Mouse (Mus musculus): Measurements from ENCODE around the gene Hdac6.

Hdac6 gene

GRCm38 (mm10) chrX:7947108-7947899 is at the start of gene Hdac6:
Gene Hdac6, minus strand, starts transcription at chrX:7947889.
- DNase-seq (ENCODE audit: low spot score): no peak

- no peak for DNase-seq (ENCODE audit: low spot score)
Observed at GRCm38 (mm10) chrX:7993068-7993735, 45.5 kb upstream of the Hdac6 start.

DNA sequence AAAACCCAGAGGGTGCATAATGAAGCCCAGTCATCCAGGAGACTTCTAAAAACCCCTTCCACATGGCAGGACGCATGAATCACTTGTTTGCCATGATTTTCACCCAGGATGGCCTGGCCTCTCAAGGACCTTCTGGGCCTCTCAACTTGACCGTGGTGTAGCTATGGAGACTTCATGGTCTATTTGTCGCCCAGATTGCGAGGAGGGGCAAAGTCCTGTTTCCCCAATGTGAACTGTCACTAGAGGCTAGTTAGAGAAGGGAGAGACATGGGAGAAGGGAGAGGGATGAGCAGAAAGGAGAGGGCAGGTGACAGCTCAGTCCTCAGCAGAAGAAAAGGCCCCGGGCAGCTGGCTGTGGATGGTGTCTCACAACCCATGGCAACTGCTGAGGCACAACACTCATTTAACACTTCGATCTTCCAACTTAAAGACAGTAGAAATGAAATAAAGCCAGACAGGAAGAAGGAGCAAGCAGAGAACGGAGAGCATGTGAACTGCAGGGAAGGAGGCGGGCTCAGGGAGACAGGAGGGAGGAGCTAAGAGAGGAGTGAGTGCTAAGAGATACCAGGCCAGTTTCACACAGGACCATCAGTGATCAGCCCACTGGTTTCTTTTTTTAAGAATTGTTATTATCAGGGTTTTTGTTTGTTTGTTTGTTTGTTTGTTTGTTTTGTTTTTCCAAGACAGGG is 44.8 kb upstream of the Hdac6 start:
- DNase-seq (ENCODE audit: low spot score): no peak

DNA sequence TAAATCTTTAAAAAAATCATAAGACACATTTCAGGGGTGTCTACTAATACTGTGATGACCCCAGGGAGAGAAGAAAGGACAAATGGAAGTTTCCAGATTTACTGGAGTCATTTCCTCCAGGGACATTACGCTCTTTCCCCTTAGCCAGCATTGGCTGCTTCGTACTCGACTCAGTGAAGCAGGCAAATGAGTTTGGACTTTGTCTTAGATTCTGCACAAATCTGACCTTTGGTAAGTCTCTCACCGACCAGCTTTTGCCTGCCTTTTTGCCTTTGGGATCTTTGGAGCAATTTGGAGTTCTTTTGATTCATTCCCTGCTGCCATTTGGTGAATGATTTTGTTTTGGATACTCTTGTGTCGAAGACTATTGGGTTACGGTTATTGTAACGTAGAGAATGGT is 33.7 kb upstream of the Hdac6 start:
- no peak for DNase-seq (ENCODE audit: low spot score)

- no peak for DNase-seq (ENCODE audit: low spot score)
Observed at GRCm38 (mm10) chrX:7977892-7978291, 30.2 kb upstream of the Hdac6 start, which contains the start of gene Gata1. Gene Gata1, minus strand, starts transcription at chrX:7978071.

GRCm38 (mm10) chrX:7971292-7971691 is 23.6 kb upstream of the Hdac6 start:
- no peak for DNase-seq (ENCODE audit: low spot score)

GRCm38 (mm10) chrX:7968899-7969298 is 21.2 kb upstream of the Hdac6 start:
- DNase-seq (ENCODE audit: low spot score): no peak

DNA sequence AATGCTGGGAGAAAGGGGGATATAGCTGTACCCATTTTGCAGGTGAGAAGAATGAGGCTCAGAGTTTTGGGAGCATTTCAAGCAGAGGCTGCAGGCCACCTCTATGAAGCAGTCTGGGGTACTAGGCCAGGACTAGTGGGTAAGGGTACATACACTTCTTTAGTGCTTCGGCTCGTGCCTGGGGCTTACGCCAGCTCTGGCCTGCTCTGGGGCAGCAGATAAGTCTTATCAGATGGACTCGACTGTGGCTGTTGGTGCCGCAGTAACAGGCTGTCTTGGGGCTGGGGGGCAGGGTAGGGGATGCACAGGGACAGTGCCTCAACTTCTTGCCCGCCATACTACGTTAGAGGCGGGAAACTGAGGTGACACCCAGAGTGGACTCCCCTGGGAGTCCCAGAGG is 20.5 kb upstream of the Hdac6 start:
- no peak for DNase-seq (ENCODE audit: low spot score)

- DNase-seq (ENCODE audit: low spot score): no peak
Observed at GRCm38 (mm10) chrX:7967596-7968201, 20.0 kb upstream of the Hdac6 start.

DNA sequence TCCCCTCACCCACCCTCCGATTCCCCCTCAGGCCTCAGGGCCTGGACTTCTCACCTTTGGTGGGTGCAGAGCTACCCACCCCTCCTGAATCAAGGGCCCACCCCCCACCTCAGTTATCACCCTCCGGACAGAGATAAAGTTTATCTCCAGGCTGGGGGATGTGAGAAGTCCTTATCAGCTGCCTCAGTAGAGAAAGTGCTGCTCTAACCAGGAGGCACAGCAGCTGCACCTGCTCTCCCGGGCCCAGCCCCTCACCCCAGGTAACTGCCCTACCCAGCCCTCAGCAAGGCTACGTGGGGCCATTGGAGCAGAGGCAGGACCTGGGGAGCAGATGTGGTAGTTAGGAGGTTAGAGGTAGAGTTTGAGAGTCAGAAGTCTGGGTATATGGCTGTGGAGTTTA is 18.5 kb upstream of the Hdac6 start:
- no peak for DNase-seq (ENCODE audit: low spot score)

DNA sequence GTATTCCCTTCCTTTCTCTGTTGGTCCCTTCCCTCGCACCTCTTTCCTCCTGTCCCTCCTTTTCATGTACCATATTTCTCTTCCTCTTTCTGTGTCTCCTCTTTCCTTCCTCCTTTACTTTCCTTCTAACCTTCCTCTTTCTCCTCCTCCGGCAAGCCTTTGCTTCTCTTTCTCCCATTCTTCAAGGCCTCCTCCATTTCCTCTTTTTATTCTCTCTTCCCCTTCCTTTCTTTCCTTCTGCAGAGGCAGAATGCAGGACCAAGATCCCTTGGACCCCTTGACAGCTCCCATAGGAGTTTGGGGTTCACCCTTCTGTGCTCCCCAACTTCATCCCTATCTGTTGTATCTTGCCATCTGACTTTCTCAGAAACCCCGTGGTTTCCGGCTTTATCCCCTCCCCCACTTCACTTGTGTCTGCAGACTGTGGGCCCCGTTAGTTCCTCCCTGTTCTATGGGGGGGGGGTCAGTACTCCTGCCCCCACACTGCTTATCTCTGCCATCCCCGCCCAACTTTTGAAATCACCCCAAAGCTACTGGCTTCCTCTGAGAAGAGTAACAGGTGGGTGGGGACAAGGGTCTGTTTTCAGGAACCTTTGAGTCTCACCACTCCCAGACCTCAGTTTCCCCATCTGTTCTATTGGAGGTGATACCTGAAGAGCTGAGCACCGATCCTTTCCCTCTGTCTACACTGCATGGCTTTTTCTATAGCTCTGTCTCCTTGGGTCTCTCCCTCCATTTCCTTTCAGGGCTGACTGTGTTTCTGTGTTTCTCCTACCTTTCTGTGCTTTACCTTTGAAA is 16.3 kb upstream of the Hdac6 start:
- DNase-seq (ENCODE audit: low spot score): no peak

DNA sequence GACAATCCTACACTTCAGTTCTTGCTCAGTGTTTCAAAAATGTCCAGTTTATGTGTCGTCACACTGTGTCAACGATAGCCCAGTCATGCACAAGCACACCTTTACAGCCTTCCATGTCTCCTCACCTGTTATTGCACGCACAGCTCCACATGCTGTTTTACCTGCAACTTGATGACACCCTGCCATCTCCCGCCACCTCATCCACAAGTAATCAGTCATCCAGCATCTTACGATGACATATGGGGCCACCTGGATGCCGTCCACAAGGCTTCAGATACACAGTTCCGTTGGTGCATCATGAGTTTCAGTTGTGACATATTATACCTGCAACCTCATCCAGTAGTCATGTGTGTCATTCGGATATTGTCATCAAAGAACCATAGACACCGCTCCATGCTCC is 11.2 kb upstream of the Hdac6 start:
- DNase-seq (ENCODE audit: low spot score): no peak

GRCm38 (mm10) chrX:7950091-7950490 is 2.4 kb upstream of the Hdac6 start:
- DNase-seq (ENCODE audit: low spot score): peak; percentile 23

DNA sequence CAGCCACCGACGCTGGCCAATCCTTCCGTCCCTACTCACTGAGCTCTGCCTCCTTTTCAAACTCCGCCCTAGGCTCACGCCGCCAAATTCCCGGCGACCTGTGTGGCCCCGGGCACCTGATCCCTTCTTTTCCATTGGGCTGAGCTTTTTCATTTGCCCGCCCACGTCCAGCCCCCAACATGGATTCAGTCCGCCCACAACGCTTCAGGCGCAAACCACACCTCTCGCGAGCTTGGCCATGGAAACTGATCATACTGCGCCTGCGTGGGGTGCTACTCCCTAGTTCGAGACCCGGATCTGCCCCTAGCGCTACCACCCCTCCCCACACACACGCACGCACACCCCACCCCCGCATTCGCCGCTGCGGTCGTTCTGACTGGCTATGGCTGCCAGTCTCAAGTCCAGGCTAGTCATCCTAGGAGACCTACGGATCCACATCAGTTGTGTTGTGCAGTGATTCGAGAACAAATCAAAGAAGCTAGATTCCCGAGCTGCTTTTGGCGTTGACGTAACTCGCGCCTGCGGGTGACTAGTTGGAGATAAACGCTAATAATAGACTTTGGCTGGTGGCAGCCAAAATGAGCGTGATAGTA is 307 bp upstream of the Hdac6 start:
- DNase-seq (ENCODE audit: low spot score): peak; percentile 94

DNA sequence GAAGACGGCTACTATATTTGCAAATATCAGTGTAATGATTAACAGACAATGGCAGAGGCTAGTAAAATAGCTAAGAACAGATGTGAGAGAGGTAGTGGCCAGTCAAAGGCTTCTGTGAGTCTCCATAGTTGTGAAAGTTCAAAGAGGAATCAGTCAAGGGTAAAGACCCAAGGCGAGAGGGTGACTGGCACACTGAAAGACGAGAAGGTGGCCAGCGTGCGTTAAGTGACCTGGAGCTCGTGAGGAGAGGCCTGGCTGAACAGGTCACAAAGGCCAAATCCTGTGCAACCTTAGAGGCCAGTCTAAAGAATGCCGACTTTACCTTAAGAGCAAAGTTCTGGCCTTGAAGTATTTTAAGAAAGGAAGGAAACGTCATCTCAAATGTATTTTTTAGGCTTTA is 2.1 kb downstream of the Hdac6 start:
- DNase-seq (ENCODE audit: low spot score): no peak

- DNase-seq (ENCODE audit: low spot score): no peak
Observed at GRCm38 (mm10) chrX:7937667-7938066, 10.0 kb downstream of the Hdac6 start.

DNA sequence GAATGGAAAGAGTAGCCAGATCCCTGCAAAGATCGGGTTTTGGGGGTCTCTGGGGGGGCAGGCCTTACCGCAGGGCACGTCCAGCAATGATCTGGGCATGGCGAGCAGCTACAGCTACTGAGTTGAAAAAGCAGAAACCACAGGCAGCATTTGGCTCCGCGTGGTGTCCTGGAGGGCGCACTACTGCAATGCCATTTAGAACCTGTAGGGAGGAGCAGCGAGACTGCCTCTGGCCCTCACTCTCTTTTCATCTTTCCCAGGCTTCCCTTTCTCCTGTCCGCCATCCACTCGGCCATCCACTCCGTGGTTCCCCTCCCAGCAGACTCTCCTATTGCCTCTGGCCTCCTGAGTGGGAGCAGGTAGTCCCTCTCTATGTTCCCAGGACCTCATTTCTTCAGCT is 10.8 kb downstream of the Hdac6 start:
- no peak for DNase-seq (ENCODE audit: low spot score)

GRCm38 (mm10) chrX:7928270-7928790 is 19.4 kb downstream of the Hdac6 start, which contains the start of gene Eras:
Gene Eras, minus strand, starts transcription at chrX:7928607.
- no peak for DNase-seq (ENCODE audit: low spot score)

DNA sequence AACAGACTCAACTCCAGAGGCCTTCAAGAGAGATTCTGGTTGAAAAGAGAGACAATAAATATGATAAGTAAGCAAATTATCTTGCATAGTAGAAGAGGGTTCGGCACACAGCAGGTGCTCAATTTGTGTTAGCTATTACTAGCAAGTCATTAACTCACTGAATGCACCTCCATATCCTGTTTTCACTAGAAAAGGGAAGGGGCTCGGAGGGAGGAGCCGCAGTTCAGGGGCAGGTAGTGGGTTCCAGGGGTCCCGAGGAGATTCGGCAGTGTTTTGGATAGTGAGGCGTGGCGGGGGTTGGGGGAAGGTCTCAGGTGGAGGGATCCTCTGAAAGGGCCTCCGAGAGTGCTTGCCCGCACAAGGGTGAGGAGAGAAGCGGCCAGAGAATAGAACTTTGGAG is 20.6 kb downstream of the Hdac6 start:
- DNase-seq (ENCODE audit: low spot score): no peak

- DNase-seq (ENCODE audit: low spot score): no peak
Observed at GRCm38 (mm10) chrX:7926266-7926665, 21.4 kb downstream of the Hdac6 start.

DNA sequence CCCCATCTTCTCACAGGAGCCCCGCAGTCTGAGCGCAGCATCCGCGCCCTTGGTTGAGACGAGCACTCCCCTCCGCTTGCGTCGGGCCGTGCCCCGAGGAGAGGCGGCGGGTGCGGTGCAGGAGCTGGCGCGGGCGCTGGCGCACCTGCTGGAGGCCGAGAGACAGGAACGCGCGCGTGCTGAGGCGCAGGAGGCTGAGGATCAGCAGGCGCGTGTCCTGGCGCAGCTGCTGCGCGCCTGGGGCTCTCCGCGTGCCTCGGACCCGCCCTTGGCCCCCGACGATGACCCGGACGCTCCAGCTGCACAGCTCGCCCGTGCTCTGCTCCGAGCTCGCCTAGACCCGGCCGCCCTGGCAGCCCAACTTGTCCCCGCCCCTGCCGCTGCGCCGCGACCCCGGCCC is 25.7 kb downstream of the Hdac6 start:
- no peak for DNase-seq (ENCODE audit: low spot score)

All from ovary, adult 18-20 months (tissue).